Mouse (Mus musculus) kidney, adult 18-20 months (tissue): Measurements from ENCODE around the gene Nlrc3.
"Not testable (repeated sequence)": the region's sequence is repeated elsewhere in the genome, so short reads cannot be mapped to it uniquely, and the experiment has no call there.

Experiments used
- DNase-seq: peaks from one replicate; pipeline ENCODE4 v3.0.0; 2021

Gene Nlrc3

GRCm38 (mm10) chr16:3976251-3976671 lies at the start of gene Nlrc3:
Gene Nlrc3 (minus strand): TSS chr16:3976632.
- peak; percentile 14 for DNase-seq

- no peak for DNase-seq
Measured at GRCm38 (mm10) chr16:4022719-4023118, 46.3 kb upstream of the Nlrc3 start.

DNA sequence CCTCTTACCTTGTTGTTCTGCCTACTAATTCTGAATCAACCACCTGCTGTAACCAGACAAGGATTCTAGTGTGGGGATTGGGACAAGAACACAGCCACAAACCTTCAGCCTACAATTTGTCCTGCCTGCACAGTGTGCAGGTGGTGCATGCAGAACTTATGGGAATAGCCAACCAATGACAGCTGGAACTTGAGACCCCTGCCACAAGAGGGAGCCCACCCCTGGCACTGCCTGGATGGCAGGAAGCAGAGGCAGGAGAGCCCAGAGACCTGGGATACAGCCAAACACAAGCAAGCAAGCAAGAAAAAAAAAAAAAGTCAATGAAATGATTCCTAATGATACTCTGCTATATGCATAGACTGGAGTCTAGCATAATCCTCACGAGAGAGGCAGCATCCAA lies 44.8 kb upstream of the Nlrc3 start:
- no peak for DNase-seq

- DNase-seq: not testable (repeated sequence)
Measured at GRCm38 (mm10) chr16:4017466-4017865, 41.0 kb upstream of the Nlrc3 start.

GRCm38 (mm10) chr16:4016786-4017185 lies 40.4 kb upstream of the Nlrc3 start:
- DNase-seq: not testable (repeated sequence)

DNA sequence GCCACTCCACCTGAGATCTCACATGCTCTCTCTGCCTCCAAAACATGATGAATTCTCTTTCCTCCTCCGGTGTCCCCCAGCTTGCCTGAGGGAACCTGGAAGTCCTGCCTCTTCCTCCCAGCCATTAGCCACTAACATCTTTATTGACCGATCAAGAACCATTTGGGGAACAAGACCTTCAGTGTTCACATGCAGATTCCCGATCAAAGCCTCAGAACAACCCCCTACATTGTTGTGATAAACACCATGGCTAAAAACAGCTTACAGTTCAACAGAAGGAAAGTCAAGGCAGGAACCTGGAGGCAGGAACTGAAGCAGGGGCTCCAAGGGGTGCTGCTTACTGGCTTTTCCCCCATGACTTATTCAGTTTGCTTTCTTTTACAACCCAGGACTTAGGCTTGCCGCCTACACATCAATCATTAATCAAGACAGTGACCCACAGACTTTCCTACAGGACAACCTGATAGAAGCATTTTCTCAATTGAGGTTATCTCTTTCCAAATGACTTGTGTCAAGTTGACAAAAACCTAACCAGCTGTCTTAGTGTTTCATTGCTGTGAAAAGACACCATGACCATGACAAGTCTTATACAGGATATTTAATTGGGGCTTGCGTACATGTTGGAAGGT lies 37.7 kb upstream of the Nlrc3 start:
- DNase-seq: no peak

- no peak for DNase-seq
Measured at GRCm38 (mm10) chr16:4012882-4013570, 36.6 kb upstream of the Nlrc3 start.

- peak; percentile 96 for DNase-seq
Measured at GRCm38 (mm10) chr16:4003489-4004398, 27.3 kb upstream of the Nlrc3 start, which contains the start of gene Slx4. Gene Slx4 (minus strand): TSS chr16:4003770.

DNA sequence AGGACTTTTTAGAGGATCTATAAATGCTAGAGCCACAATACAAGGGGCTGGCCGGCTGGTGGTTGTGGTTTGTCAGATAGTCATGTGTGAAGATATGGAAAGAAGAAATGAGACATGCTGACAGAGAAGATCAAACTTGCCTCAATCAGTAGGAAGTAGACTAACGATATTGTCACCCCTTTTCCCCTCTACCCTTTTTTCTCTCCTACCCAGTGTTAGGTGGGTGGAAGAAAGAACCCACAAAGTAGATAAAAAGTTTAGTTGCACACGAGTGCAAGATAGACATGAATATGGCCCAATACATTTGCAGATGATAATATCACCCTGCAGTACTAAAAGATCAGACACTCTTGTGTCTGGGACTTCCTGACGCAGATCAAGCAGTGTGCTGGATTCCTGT lies 12.0 kb upstream of the Nlrc3 start:
- DNase-seq: no peak

GRCm38 (mm10) chr16:3983146-3983700 lies 6.8 kb upstream of the Nlrc3 start:
- no peak for DNase-seq

- DNase-seq: no peak
Measured at GRCm38 (mm10) chr16:3982173-3982572, 5.7 kb upstream of the Nlrc3 start.

DNA sequence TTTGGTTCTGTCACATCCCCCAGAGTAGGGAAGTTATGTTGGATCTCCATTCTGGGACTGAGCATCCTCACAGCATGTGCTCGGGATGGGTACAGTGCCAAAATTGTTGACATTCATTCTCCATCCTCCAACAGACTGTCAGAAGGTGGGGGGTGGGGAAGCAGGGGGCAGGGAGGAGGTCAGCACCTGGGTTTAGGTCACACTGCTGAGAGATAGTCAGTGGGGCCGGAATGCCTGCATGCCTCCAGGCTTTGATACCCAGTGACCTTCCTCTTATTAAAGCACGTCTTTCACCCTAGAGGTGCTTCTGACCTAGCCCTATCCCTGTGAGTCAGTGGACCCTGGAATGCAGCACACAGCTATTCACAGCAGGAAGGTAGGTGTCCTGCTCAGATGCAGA lies 280 bp upstream of the Nlrc3 start:
- DNase-seq: no peak

DNA sequence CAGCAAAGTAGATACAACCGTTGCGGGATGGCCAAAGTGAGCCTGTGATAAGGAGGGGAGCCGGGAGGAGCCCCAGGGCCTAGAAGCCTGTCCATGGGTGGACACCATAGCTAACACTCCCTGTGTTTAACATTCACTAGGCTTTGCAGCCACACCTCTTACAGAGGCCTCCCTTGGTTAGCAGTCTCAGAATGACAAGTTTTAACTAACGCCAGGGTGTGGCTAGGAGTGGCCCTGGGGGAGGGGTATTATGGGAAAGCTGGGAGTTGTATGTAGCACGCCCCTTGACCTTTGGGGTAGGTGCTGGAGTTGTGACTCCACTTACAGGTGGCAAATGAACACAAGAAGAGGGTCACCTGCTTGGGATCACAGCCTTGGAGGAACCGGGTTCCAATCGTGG lies 774 bp downstream of the Nlrc3 start:
- DNase-seq: no peak

DNA sequence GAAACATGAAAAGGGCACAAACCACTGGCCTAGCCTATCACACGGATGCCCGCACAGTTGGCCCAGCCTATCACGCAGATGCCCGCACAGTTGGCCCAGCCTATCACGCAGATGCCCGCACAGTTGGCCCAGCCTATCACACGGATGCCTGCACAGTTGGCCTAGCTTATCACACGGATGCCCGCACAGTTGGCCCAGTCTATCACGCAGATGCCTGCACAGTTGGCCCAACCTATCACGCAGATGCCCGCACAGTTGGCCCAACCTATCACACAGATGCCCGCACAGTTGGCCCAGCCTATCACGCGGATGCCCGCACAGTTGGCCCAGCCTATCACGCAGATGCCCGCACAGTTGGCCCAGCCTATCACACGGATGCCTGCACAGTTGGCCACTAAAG lies 2.0 kb downstream of the Nlrc3 start:
- not testable (repeated sequence) for DNase-seq

DNA sequence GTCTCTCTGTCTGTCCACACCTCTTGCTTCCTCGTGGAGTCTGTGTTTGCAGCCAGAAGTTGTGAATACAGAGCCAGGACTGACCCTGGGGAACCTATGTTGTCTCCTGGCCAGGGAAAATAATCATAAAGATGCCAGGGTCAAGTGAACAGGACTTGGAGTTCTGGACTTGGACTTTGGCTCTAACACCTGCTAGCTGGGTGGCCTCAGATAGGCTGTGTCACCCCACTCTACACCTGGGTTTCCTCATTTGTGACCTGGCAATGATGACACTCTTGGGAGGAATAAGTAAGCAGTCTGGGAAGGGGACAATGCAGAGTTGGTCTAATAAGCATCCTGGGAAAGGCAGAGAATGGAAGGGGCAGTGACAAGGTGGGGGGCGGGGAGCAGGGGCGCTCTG lies 10.9 kb downstream of the Nlrc3 start:
- DNase-seq: no peak

- DNase-seq: no peak
Measured at GRCm38 (mm10) chr16:3964990-3965389, 11.4 kb downstream of the Nlrc3 start.

DNA sequence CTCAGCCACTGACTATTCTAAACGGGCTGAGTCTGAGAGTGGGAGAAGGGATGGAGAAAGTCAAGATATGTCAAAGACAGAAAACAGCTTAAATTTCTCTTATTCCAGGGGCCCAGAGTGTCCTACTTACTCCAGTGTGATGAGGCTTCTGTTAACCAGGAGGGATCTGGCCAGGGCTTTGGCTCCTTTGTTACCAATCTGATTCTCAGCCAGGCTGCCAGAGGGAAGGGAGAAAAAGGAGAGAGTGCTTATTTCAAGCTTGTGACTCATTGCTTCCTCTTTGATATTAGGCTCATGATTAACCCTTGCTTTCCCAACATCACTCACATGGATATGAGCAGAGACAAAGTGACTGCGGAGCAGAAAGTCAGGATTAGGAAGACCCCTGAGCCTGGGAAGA lies 17.2 kb downstream of the Nlrc3 start:
- DNase-seq: no peak

- DNase-seq: peak; percentile 16
Measured at GRCm38 (mm10) chr16:3956369-3956768, 20.1 kb downstream of the Nlrc3 start.

DNA sequence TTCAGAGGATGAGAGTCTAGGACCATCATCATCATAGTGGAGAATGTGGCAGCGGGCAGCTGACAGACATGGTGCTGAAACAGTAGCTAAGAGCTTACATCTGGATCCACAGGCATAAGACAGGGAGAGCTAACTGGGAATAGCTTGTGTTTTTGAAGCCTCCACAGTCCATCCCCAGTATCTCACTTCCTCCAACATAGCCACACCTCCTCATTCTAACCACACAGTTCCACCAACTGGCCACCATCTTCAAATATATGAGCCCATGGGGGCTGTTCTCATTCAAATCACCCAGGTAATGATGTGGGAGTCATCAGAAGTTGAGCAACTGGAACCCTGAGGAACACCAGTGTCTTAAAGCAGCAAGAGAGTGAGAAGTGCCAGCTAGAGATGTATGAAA lies 25.3 kb downstream of the Nlrc3 start:
- DNase-seq: no peak

DNA sequence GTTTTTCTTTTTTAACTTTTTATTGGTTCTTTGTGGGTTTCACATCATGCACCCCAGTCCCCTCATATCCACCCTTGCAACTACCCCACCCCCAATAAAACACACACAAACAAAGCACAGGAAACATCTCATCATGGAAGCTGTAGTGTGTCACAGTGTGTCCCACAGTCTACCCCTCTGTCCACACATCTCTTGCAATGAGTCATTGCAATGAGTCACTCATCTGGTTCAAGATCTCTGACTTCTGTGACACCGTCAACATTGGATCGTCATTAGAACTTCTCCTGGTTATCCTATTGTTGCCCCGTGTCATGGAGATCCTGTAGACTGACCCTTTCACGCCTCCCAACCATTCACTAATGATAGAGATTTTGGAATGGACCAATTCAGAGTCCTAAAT lies 41.7 kb downstream of the Nlrc3 start:
- no peak for DNase-seq

- peak; percentile 27 for DNase-seq
Measured at GRCm38 (mm10) chr16:3934091-3934490, 42.3 kb downstream of the Nlrc3 start.

GRCm38 (mm10) chr16:3933536-3933935 lies 42.9 kb downstream of the Nlrc3 start:
- no peak for DNase-seq

GRCm38 (mm10) chr16:3929151-3929550 lies 47.3 kb downstream of the Nlrc3 start:
- DNase-seq: no peak
